Mouse (Mus musculus) midbrain, embryonic 10.5 days (tissue): ENCODE results near the gene Hoxb9. TPM values are rescaled to one million over a fixed set of nuclear protein-coding genes. Genes with fewer than 3 reads are reported as not detected.

Experiments
- DNase-seq: peaks from one replicate; pipeline ENCODE4 v3.0.0-alpha.2; 2017; ENCODE audit warnings: low spot score
- H3K27ac ChIP-seq: fragments of 300-500 bp; sonication (generic); replicated peaks from 2 replicates; pipeline ENCODE4 v1.5.1; 2016; ENCODE audit warnings: mild to moderate bottlenecking
- H3K27me3 ChIP-seq: fragments of 300-500 bp; sonication (generic); 2 replicates; pipeline ENCODE4 v1.6.1; 2016; ENCODE audit warnings: low read depth, mild to moderate bottlenecking; ENCODE audit not compliant: poor library complexity, severe bottlenecking
- H3K36me3 ChIP-seq: fragments of 300-500 bp; sonication (generic); 2 replicates; pipeline ENCODE4 v1.6.1; 2016; ENCODE audit warnings: mild to moderate bottlenecking, moderate library complexity
- H3K4me1 ChIP-seq: fragments of 300-500 bp; sonication (generic); 2 replicates; pipeline ENCODE4 v1.6.1; 2016
- H3K4me3 ChIP-seq: fragments of 300-500 bp; sonication (generic); 2 replicates; pipeline ENCODE4 v1.5.1; 2016; ENCODE audit warnings: mild to moderate bottlenecking, moderate library complexity
- H3K9me3 ChIP-seq: fragments of 300-500 bp; sonication (generic); replicated peaks from 2 replicates; pipeline ENCODE4 v1.6.1; 2016; ENCODE audit warnings: mild to moderate bottlenecking
- WGBS: fragments of 180-500 bp; shearing (Covaris S2); methylation state at CpG from one replicate; pipeline ENCODE4 v1.1.7; 2016; 5-methylcytosine and 5-hydroxymethylcytosine counted together
- microRNA counts: library from miRNA; unstranded; fragments of <30 nt; microRNA quantifications from one replicate; lab custom pipeline; 2017
- microRNA-seq: library from miRNA; unstranded; fragments of <30 nt; microRNA quantifications from one replicate; pipeline ENCODE4, GENCODE M21; 2017
- polyA plus RNA-seq: library from polyadenylated mRNA; unstranded; fragments of >200 nt; fragmentation: Nextera tagmentation; extraction: Ambion mirVana; gene quantifications from 2 replicates; pipeline ENCODE4 v1.2.1, GENCODE M21; 2016

The Hoxb9 gene
- polyA plus RNA-seq, 1 experiment from 2014 or later, result not detected

GRCm38 (mm10) chr11:96319071-96319902, 48.0 kb downstream of the Hoxb9 start:
- H3K9me3 ChIP-seq, result no peaks in the 10 kb centered on the region
- no peak overlapping the region for H3K27ac ChIP-seq
- H3K4me1 ChIP-seq, result peaks cover 18% of the 10 kb centered on the region
- H3K36me3 ChIP-seq, result no peaks in the 10 kb centered on the region
- H3K4me3 ChIP-seq, result peak overlapping the region; percentile 51
- WGBS, result under 1% methylated on average over 33 of the region's 34 CpGs
- peaks cover 100% of the 10 kb centered on the region for H3K27me3 ChIP-seq
- DNase-seq, result no peak

- Histone ChIP-seq H3K36me3 (no peaks in the 10 kb centered on the region), H3K27me3 (peaks cover 100% of the 10 kb centered on the region), H3K9me3 (no peaks in the 10 kb centered on the region), H3K4me1 (peaks cover 18% of the 10 kb centered on the region), H3K4me3 (no peak overlapping the region), H3K27ac (no peak overlapping the region)
- no peak for DNase-seq
- WGBS, result under 1% methylated on average over 29 of the region's 29 CpGs
Measured at GRCm38 (mm10) chr11:96319910-96320309, 48.7 kb downstream of the Hoxb9 start.

- H3K27me3 ChIP-seq, result peaks cover 100% of the 10 kb centered on the region
- H3K4me3 ChIP-seq, result no peak overlapping the region
- H3K36me3 ChIP-seq, result no peaks in the 10 kb centered on the region
- no peaks in the 10 kb centered on the region for H3K9me3 ChIP-seq
- under 1% methylated on average over 17 of the region's 17 CpGs for WGBS
- peaks cover 18% of the 10 kb centered on the region for H3K4me1 ChIP-seq
- H3K27ac ChIP-seq, result no peak overlapping the region
- peak; percentile 59 for DNase-seq
Measured at GRCm38 (mm10) chr11:96320688-96321087, 49.4 kb downstream of the Hoxb9 start.

GRCm38 (mm10) chr11:96321846-96322245, 50.6 kb downstream of the Hoxb9 start:
- WGBS, result 11% methylated on average over 5 of the region's 5 CpGs
- H3K4me1 ChIP-seq, result peaks cover 18% of the 10 kb centered on the region
- H3K4me3 ChIP-seq, result no peak overlapping the region
- H3K9me3 ChIP-seq, result no peaks in the 10 kb centered on the region
- no peak for DNase-seq
- no peak overlapping the region for H3K27ac ChIP-seq
- no peaks in the 10 kb centered on the region for H3K36me3 ChIP-seq
- peaks cover 100% of the 10 kb centered on the region for H3K27me3 ChIP-seq

- 5% methylated on average over 6 of the region's 6 CpGs for WGBS
- no peaks in the 10 kb centered on the region for H3K9me3 ChIP-seq
- H3K36me3 ChIP-seq, result no peaks in the 10 kb centered on the region
- peaks cover 18% of the 10 kb centered on the region for H3K4me1 ChIP-seq
- no peak for DNase-seq
- no peak overlapping the region for H3K27ac ChIP-seq
- H3K4me3 ChIP-seq, result no peak overlapping the region
- H3K27me3 ChIP-seq, result peaks cover 100% of the 10 kb centered on the region
Measured at GRCm38 (mm10) chr11:96322738-96323137, 51.5 kb downstream of the Hoxb9 start.

- H3K4me3 ChIP-seq, result no peak within 1 kb of the TSS
- no peaks in the 10 kb centered on the region for H3K9me3 ChIP-seq
- no peak for DNase-seq
- peaks cover 14% of the 10 kb centered on the region for H3K4me1 ChIP-seq
- H3K27me3 ChIP-seq, result peaks cover 100% of the 10 kb centered on the region
- H3K27ac ChIP-seq, result no peak within 1 kb of the TSS
- no peaks in the 10 kb centered on the region for H3K36me3 ChIP-seq
- 2% methylated on average over 10 of the region's 10 CpGs for WGBS
Measured at GRCm38 (mm10) chr11:96323154-96323553, 51.9 kb downstream of the Hoxb9 start, which contains the start of gene Hoxb3. TSS of gene Hoxb3 (plus strand) at chr11:96323326.

- Histone ChIP-seq H3K27me3 (peaks cover 100% of the 10 kb centered on the region), H3K36me3 (no peaks in the 10 kb centered on the region), H3K4me3 (no peak overlapping the region), H3K4me1 (peaks cover 6% of the 10 kb centered on the region), H3K9me3 (no peaks in the 10 kb centered on the region), H3K27ac (no peak overlapping the region)
- 4% methylated on average over 5 of the region's 5 CpGs for WGBS
- no peak for DNase-seq
Measured at GRCm38 (mm10) chr11:96324125-96324524, 52.9 kb downstream of the Hoxb9 start.

GRCm38 (mm10) chr11:96324965-96325364, 53.7 kb downstream of the Hoxb9 start:
- Histone ChIP-seq H3K9me3 (no peaks in the 10 kb centered on the region), H3K27ac (no peak overlapping the region), H3K4me1 (peaks cover 3% of the 10 kb centered on the region; the same call in 1 of the 2 replicates), H3K36me3 (no peaks in the 10 kb centered on the region), H3K27me3 (peaks cover 100% of the 10 kb centered on the region), H3K4me3 (no peak overlapping the region)
- 2% methylated on average over 8 of the region's 8 CpGs for WGBS
- DNase-seq, result no peak

- H3K9me3 ChIP-seq, result no peaks in the 10 kb centered on the region
Measured at GRCm38 (mm10) chr11:96325747-96326212, 54.5 kb downstream of the Hoxb9 start.

More at GRCm38 (mm10) chr11:96325747-96326212, 54.5 kb downstream of the Hoxb9 start:
- Histone ChIP-seq H3K4me1 (no peaks in the 10 kb centered on the region), H3K36me3 (no peaks in the 10 kb centered on the region), H3K27me3 (peaks cover 100% of the 10 kb centered on the region), H3K4me3 (no peak overlapping the region), H3K27ac (no peak overlapping the region)
- 2% methylated on average over 22 of the region's 22 CpGs for WGBS
- DNase-seq, result no peak

MicroRNA genes within 50 kb of the gene (microRNA counts, 519-probe panel; counts per million panel counts)
- microRNA mmu-miR-10a (lab: Ali Mortazavi, UCI) (not detected), microRNA mmu-miR-196a (lab: Ali Mortazavi, UCI) (not detected)

Small RNA genes lying within 50 kb of the gene (microRNA-seq; reads per million reads assigned to microRNA genes)
- gene Mir10a, result 194 reads per million, percentile 59 among the genes with 10 or more reads in this experiment
- not detected for gene Mir196a-1

Other genes starting within 250 kb of the Hoxb9 start
- gene Gip, start 246.9 kb upstream of the Hoxb9 start, polyA plus RNA-seq, result not detected in 2 replicates
- 106 and 110 TPM in 2 replicates for gene Snf8, start 236.6 kb upstream of the Hoxb9 start, polyA plus RNA-seq
- gene Ube2z, start 206.1 kb upstream of the Hoxb9 start, polyA plus RNA-seq, result 25.0 and 27.0 TPM in 2 replicates
- gene Atp5g1, start 195.8 kb upstream of the Hoxb9 start, polyA plus RNA-seq, result 534 and 550 TPM in 2 replicates
- gene Calcoco2, start 159.5 kb upstream of the Hoxb9 start, polyA plus RNA-seq, result not detected in 2 replicates
- gene Ttll6, start 137.7 kb upstream of the Hoxb9 start, polyA plus RNA-seq, result not detected in 2 replicates
- not detected in 2 replicates for gene Hoxb13, start 77.1 kb upstream of the Hoxb9 start, polyA plus RNA-seq
- not detected in 2 replicates for gene Hoxb8, start 10.4 kb downstream of the Hoxb9 start, polyA plus RNA-seq
- not detected in 2 replicates for gene Hoxb7, start 15.2 kb downstream of the Hoxb9 start, polyA plus RNA-seq
- gene Hoxb6, start 21.0 kb downstream of the Hoxb9 start, polyA plus RNA-seq, result not detected in 2 replicates
- not detected in 2 replicates for gene Hoxb5, start 31.9 kb downstream of the Hoxb9 start, polyA plus RNA-seq
- gene Hoxb4, start 46.8 kb downstream of the Hoxb9 start, polyA plus RNA-seq, result not detected in 2 replicates
- gene Hoxb3, start 51.9 kb downstream of the Hoxb9 start, polyA plus RNA-seq, result not detected in 2 replicates
- 0.10 TPM in 1 of 2 replicates, not detected in the other for gene Hoxb2, start 79.1 kb downstream of the Hoxb9 start, polyA plus RNA-seq
- 0.15 TPM in 1 of 2 replicates, not detected in the other for gene Hoxb1, start 94.3 kb downstream of the Hoxb9 start, polyA plus RNA-seq
- gene Skap1, start 193.1 kb downstream of the Hoxb9 start, polyA plus RNA-seq, result 1.4 and 1.8 TPM in 2 replicates